Mouse (Mus musculus): ENCODE results near the gene Acadvl. TPM values are rescaled to one million over a fixed set of nuclear protein-coding genes. Genes with fewer than 3 reads are reported as not detected.

Acadvl gene
- polyA plus RNA-seq, 1 experiment from 2014 or later: 90.0 TPM

DNA sequence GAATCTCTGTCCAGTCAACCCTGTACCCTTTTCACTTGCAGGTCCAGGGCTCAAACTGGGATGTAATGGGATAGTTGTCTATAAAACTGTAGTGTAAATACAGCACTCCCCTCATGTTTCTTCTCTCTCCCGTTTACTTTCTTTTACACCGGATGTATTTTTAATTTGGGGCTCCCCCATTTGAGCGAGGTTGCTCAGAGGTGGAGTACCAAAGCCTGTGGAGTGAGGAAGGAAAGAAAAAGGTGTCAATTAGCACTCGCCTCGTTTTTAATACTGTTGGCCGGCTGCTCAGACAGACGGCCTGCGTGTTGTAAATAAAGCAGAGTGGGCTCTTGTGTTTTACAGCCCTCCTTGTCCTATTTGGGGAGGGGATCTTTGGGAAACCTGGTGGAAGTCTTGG, 15.5 kb downstream of the Acadvl start:
- Histone ChIP-seq H3K9me3 (ENCODE audit: control insufficient read depth, low read length) (no peaks in the 10 kb centered on the region), H3K4me1 (replicated peaks; ENCODE audit: control insufficient read depth, insufficient read depth, low read length) (peaks cover 28% of the 10 kb centered on the region), H3K4me2 (ENCODE audit: low read depth, low read length) (no peak overlapping the region), H3K27ac (ENCODE audit: low read length) (peak overlapping the region; percentile 51), H3K4me3 (ENCODE audit: low read length) (no peak overlapping the region), H3K27me3 (ENCODE audit: control insufficient read depth, insufficient read depth, low read depth, low read length) (no peaks in the 10 kb centered on the region), H3K36me3 (ENCODE audit: control insufficient read depth, insufficient read depth, low read length) (peaks cover 23% of the 10 kb centered on the region), H3K9ac (ENCODE audit: low read length) (no peak overlapping the region)
- ATAC-seq (ENCODE audit: low read depth): no peak
- WGBS: 78% methylated on average over 8 of the region's 8 CpGs

DNA sequence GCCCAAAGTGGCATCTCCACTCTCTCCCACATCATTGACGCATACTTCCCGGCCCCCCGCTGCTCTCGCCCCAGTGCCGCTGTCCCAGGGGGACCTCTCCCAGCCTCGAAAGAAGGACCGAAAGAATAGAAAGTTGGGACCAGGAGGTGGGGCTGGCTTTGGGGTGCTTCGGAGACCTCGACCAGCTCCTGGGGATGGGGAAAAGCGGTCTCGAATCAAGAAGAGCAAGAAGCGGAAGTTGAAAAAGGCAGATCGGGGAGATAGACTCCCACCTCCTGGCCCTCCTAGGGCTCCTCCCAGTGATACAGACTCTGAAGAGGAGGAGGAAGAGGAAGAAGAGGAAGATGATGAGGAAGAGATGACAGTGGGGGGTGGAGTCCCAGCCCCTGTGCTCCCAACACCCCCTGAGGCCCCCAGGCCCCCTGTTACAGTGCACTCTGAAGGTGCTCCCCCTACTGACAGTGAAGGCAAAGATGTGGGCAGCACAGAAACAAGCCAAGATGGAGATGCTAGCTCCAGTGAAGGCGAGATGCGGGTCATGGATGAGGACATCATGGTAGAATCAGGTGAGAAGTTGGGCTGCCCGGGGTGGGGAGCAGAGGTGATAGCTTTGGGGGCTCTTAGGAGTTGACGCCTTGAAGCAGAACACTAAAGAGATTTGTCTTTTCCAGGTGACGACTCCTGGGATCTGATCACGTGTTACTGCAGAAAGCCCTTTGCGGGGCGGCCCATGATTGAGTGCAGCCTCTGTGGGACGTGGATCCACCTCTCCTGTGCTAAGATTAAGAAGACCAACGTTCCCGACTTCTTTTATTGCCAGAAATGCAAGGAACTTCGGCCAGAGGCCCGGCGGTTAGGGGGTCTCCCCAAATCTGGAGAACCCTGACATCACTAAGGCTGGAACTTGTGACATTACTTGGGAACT, 16.4 kb downstream of the Acadvl start:
- H3K27me3 ChIP-seq (ENCODE audit: control insufficient read depth, insufficient read depth, low read depth, low read length): no peaks in the 10 kb centered on the region
- no peak overlapping the region for H3K4me2 ChIP-seq (ENCODE audit: low read depth, low read length)
- WGBS: 91% methylated on average over 27 of the region's 27 CpGs
- H3K9ac ChIP-seq (ENCODE audit: low read length): no peak overlapping the region
- peaks cover 30% of the 10 kb centered on the region for H3K36me3 ChIP-seq (ENCODE audit: control insufficient read depth, insufficient read depth, low read length)
- H3K4me1 ChIP-seq (replicated peaks; ENCODE audit: control insufficient read depth, insufficient read depth, low read length): peaks cover 28% of the 10 kb centered on the region
- H3K9me3 ChIP-seq (ENCODE audit: control insufficient read depth, low read length): no peaks in the 10 kb centered on the region
- H3K27ac ChIP-seq (ENCODE audit: low read length): no peak overlapping the region
- ATAC-seq (ENCODE audit: low read depth): no peak
- no peak overlapping the region for H3K4me3 ChIP-seq (ENCODE audit: low read length)

DNA sequence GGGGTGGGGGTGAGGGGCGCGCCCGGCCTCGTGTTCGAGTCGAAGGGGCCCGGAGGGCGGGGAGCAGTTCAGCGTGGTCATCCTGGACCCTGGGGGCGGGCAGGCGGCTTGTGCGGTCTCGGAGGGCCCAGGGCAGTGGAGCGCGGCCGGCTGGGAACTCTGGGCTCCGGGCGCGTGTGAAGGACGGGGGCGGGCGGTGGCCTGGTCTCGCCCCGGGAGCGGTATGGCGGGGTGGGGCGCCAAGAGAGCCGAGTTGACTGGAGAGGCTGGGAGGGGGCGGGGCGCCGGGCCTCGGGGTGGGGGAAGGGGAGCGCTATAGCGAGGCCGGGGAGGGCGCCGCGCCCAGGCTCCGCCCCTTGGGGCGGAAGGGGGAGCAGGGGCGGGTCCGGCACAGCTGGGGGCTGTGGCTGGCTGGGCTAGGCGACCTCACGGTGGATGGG, 18.1 kb downstream of the Acadvl start:
- Histone ChIP-seq H3K27me3 (ENCODE audit: control insufficient read depth, insufficient read depth, low read depth, low read length) (no peaks in the 10 kb centered on the region), H3K27ac (ENCODE audit: low read length) (peak overlapping the region; percentile 99), H3K36me3 (ENCODE audit: control insufficient read depth, insufficient read depth, low read length) (peaks cover 37% of the 10 kb centered on the region), H3K4me2 (ENCODE audit: low read depth, low read length) (peak overlapping the region; percentile 59), H3K9me3 (ENCODE audit: control insufficient read depth, low read length) (no peaks in the 10 kb centered on the region), H3K4me1 (replicated peaks; ENCODE audit: control insufficient read depth, insufficient read depth, low read length) (peaks cover 29% of the 10 kb centered on the region), H3K9ac (ENCODE audit: low read length) (peak overlapping the region; percentile 99), H3K4me3 (ENCODE audit: low read length) (peak overlapping the region; percentile 100)
- ATAC-seq (ENCODE audit: low read depth): peak; percentile 67
- 3% methylated on average over 23 of the region's 44 CpGs for WGBS

DNA sequence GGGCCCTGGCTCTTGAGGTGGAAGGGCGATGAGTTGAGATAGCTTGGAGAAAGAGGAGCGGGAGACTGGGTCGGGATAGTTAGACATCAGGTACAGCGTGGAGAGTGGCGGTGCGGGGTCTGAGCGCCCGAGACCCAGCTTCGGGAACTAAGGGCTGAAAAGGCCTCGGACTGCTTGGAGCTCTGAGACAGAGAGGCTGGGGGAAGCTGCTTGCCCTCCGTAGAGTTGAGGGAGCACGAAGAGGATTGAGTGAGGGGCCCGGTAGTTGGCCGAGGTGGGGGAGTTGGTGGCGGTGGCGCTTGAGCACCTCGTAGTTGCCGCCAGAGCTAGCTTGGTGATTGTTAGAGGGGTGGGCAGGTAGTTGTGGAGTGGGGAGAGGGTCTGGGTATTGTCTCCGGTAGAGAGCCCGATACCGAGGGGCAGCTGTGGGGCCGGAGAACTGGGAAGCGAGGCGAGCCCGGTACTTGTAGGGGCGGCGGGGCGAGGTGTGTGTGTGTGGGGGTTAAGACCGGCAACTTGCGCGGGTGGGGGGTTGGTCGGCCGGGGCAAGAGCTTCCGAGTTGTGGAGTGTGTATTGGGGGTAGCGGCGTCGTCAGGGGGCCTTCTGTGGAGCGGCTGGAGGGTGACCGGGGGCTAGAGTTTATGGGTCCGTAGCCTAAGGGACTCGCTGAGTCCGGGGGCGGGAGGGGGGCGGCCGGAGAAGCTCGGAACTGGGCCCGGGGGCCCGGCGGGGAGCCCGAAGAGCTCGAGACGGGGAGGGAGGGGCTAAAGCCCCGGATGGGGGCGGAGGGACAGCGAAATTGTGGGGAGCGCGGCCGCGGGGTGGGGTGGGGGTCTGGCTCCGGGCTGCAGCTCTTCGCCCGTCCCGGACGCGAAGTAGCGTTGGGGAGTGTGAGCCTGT, 18.8 kb downstream of the Acadvl start:
- Histone ChIP-seq H3K27ac (ENCODE audit: low read length) (peak overlapping the region; percentile 99), H3K4me2 (ENCODE audit: low read depth, low read length) (peak overlapping the region; percentile 59), H3K27me3 (ENCODE audit: control insufficient read depth, insufficient read depth, low read depth, low read length) (no peaks in the 10 kb centered on the region), H3K4me1 (replicated peaks; ENCODE audit: control insufficient read depth, insufficient read depth, low read length) (peaks cover 22% of the 10 kb centered on the region), H3K4me3 (ENCODE audit: low read length) (peak overlapping the region; percentile 100), H3K9ac (ENCODE audit: low read length) (peak overlapping the region; percentile 99), H3K9me3 (ENCODE audit: control insufficient read depth, low read length) (no peaks in the 10 kb centered on the region), H3K36me3 (ENCODE audit: control insufficient read depth, insufficient read depth, low read length) (peaks cover 37% of the 10 kb centered on the region)
- ATAC-seq (ENCODE audit: low read depth): peak; percentile 1
- WGBS: under 1% methylated on average over 53 of the region's 66 CpGs

DNA sequence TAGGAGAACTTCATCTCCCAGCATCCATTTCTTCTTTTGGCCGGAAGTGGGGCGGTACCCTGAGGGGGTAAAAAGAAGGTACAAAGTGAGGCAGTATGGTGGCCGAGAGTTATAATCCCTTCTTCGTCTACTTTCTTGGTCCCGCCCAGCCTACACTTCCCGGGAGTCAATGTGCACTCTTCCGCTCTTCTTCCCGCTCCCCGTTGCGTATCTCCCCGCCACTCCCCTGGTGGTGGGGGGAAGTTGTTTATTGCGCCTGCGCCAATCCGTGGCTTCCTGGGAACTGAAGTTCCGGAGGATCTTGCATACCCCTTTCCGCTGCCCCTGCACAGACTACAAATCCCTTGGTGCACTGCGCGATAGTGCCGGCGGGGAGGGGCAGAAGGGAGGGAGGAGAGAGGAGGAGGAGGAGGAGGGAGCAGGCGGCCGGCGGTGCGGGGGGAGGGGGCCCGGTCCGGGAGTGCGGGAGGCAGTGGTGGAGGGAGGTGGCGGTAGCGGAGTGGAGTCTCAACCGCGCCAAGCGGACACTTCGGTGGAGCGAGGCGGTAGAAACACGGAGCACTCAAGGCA, 19.7 kb downstream of the Acadvl start, which contains the start of gene Phf23:
TSS of gene Phf23 (plus strand) at position 387 of the 570 bp plus-strand sequence.
- Histone ChIP-seq H3K27me3 (ENCODE audit: control insufficient read depth, insufficient read depth, low read depth, low read length) (no peaks in the 10 kb centered on the region), H3K4me2 (ENCODE audit: low read depth, low read length) (peak within 1 kb of the TSS; percentile 59), H3K9me3 (ENCODE audit: control insufficient read depth, low read length) (no peaks in the 10 kb centered on the region), H3K4me3 (ENCODE audit: low read length) (peak within 1 kb of the TSS; percentile 100), H3K9ac (ENCODE audit: low read length) (peak within 1 kb of the TSS; percentile 99), H3K36me3 (ENCODE audit: control insufficient read depth, insufficient read depth, low read length) (peaks cover 37% of the 10 kb centered on the region), H3K27ac (ENCODE audit: low read length) (peak within 1 kb of the TSS; percentile 99), H3K4me1 (replicated peaks; ENCODE audit: control insufficient read depth, insufficient read depth, low read length) (peaks cover 20% of the 10 kb centered on the region)
- under 1% methylated on average over 36 of the region's 36 CpGs for WGBS
- ATAC-seq (ENCODE audit: low read depth): peak; percentile 80

DNA sequence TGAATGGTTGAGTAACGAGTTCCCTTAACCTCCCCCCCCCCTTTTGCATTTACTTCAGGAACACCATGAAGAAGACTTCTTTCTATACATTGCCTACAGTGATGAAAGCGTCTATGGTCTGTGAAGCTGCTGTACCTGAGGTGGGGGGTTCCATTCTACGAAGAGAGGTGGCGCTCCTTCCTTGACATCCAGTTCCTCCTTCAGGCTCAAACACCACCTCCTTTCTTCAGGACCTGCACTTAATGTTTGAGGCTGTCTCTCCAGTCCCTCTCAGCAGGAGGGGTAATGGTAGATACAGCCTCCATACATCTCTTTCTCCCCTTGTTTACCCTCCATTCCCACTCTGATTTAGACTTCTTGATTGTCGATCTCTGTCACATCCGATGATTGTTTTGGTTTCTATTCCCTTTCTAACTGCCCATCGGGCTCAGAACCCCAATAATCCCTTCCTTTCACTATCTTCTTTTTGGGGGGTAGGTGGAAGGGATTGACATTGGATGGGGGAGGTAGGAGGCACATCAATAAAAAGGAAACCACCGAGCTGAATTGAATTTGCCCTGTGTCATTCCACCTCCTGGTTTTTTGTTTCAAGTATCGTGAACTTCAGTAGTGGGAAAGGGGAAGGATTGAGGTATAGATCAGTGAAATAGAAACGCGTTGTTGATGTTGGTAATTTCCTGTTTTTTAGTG, 20.7 kb downstream of the Acadvl start:
- H3K36me3 ChIP-seq (ENCODE audit: control insufficient read depth, insufficient read depth, low read length): peaks cover 40% of the 10 kb centered on the region

DNA sequence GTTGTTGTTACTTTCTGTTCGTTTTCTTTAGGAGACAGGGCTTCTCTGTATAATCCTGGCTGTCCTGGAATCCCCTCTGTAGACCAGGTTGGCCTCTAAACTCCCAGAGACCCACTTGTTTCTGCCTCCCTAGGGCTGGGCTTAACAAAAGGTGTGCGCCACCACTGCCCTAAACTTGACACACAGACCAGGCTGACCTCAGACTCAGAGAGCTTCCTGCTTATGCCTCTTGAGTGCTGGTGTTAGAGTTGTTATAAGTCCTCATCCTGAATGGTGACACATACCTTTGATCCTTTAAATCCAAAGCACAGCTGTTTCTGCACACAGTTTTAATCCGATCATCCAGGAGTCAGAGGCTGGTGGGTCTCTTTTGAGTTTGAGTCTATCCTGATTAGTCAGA, 22.3 kb downstream of the Acadvl start:
- Histone ChIP-seq H3K27me3 (ENCODE audit: control insufficient read depth, insufficient read depth, low read depth, low read length) (no peaks in the 10 kb centered on the region), H3K36me3 (ENCODE audit: control insufficient read depth, insufficient read depth, low read length) (peaks cover 37% of the 10 kb centered on the region), H3K4me3 (ENCODE audit: low read length) (peak overlapping the region; percentile 85), H3K4me1 (replicated peaks; ENCODE audit: control insufficient read depth, insufficient read depth, low read length) (peaks cover 16% of the 10 kb centered on the region), H3K9me3 (ENCODE audit: control insufficient read depth, low read length) (no peaks in the 10 kb centered on the region), H3K9ac (ENCODE audit: low read length) (peak overlapping the region; percentile 89), H3K27ac (ENCODE audit: low read length) (no peak overlapping the region), H3K4me2 (ENCODE audit: low read depth, low read length) (peak overlapping the region; percentile 66)
- ATAC-seq (ENCODE audit: low read depth): no peak
- WGBS: 72% methylated on average over 3 of the region's 3 CpGs

More for the DNA sequence above, 20.7 kb downstream of the Acadvl start:
- Histone ChIP-seq H3K4me3 (ENCODE audit: low read length) (no peak overlapping the region), H3K4me2 (ENCODE audit: low read depth, low read length) (peak overlapping the region; percentile 54), H3K27me3 (ENCODE audit: control insufficient read depth, insufficient read depth, low read depth, low read length) (no peaks in the 10 kb centered on the region), H3K4me1 (replicated peaks; ENCODE audit: control insufficient read depth, insufficient read depth, low read length) (peaks cover 18% of the 10 kb centered on the region), H3K27ac (ENCODE audit: low read length) (no peak overlapping the region), H3K9ac (ENCODE audit: low read length) (no peak overlapping the region), H3K9me3 (ENCODE audit: control insufficient read depth, low read length) (no peaks in the 10 kb centered on the region)
- no peak for ATAC-seq (ENCODE audit: low read depth)
- whole genome bisulfite sequencing: 86% methylated on average over 11 of the region's 11 CpGs

DNA sequence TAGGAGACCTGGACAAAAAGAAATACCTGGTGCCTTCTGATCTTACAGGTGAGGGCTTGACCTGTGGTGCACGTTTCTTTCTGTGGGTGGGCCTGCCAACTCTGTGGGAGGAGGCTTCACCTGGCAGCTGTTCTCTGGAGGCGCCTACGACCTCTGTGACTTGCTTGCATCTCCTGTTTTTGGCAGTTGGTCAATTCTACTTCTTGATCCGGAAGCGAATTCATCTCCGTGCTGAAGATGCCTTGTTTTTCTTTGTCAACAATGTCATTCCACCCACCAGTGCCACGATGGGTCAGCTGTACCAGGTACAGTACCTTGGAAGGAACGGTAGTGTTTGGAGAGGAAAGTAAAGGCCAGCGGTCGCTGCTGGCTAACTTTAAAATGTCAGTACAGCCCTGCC, 22.8 kb downstream of the Acadvl start:
- peaks cover 40% of the 10 kb centered on the region for H3K36me3 ChIP-seq (ENCODE audit: control insufficient read depth, insufficient read depth, low read length)
- no peaks in the 10 kb centered on the region for H3K9me3 ChIP-seq (ENCODE audit: control insufficient read depth, low read length)
- peak overlapping the region; percentile 89 for H3K9ac ChIP-seq (ENCODE audit: low read length)
- no peaks in the 10 kb centered on the region for H3K27me3 ChIP-seq (ENCODE audit: control insufficient read depth, insufficient read depth, low read depth, low read length)
- H3K4me2 ChIP-seq (ENCODE audit: low read depth, low read length): peak overlapping the region; percentile 66
- 0 out of 2 replicates have a peak overlapping the region, but pooled peaks have one; percentile 17 for H3K27ac ChIP-seq (ENCODE audit: low read length)
- ATAC-seq (ENCODE audit: low read depth): no peak
- H3K4me1 ChIP-seq (replicated peaks; ENCODE audit: control insufficient read depth, insufficient read depth, low read length): peaks cover 10% of the 10 kb centered on the region
- peak overlapping the region; percentile 85 for H3K4me3 ChIP-seq (ENCODE audit: low read length)
- 70% methylated on average over 10 of the region's 10 CpGs for WGBS
